Mouse (Mus musculus): ENCODE measurements around the gene Cwh43.

DNA sequence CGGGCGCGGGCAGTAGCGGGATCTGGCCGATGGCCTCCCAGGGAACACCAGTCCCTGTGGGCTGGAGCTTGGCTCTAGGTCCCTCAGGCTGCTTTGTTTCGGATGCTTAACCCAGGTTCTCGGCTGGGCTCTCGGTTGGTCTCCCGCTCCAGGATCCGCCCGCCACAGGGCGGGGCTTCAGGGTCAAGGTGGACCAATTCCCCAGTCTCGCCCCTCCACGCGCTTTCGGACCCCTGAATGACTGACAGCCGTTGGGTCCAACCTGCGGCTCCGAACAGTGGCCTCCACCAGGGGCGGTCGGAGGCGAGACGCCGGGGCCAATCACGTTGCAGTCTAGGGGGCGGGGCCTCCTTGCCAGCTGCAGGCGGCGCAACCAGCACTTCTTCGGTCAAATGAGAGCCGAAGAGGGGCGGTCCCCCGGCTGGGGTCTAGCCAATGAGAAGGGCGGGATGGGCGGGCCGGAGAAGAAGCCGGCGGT lies 84.8 kb downstream of the Cwh43 start:
- TF ChIP-seq CTCF (IDR thresholded peaks at IDR 0.05) (peak; percentile 64), EP300 (IDR thresholded peaks at IDR 0.05) (0 out of 2 replicates have a peak, but pooled peaks have one; percentile 17)
